Mouse (Mus musculus) megakaryocyte-erythroid progenitor cell, adult 5-6 weeks (primary cell): Measurements from ENCODE around the gene Dnajc22. TPM values are rescaled to one million over a fixed set of nuclear protein-coding genes. Genes with fewer than 3 reads are reported as not detected.
A peak's percentile ranks its signal among the peaks of the same experiment; 100 is the strongest.

Experiments
- ATAC-seq: replicated peaks from 2 replicates; pipeline ENCODE4 v1.8.0; 2016; ENCODE audit warnings: mild to moderate bottlenecking, inconsistent platforms; ENCODE audit not compliant: severe bottlenecking, poor library complexity, low FRiP score, low TSS enrichment
- total RNA-seq, 2 experiments: library from RNA; stranded (forward) in 1 of 2; stranded (reverse) in 1 of 2; fragments of 200-1000, 215-1000 nt in 1 of 2; fragments of >200 nt in 1 of 2; fragmentation: Nextera tagmentation in 1 of 2; gene quantifications; 2 replicates each; pipeline ENCODE4 v1.2.3; 2014 to 2017

Dnajc22 gene
- total RNA-seq, 2 experiments from 2014 or later = not detected

GRCm38 (mm10) chr15:99083867-99084557 is 9.0 kb upstream of the Dnajc22 start:
- ATAC-seq = no peak

- no peak for ATAC-seq
Observed at GRCm38 (mm10) chr15:99084618-99085017, 8.4 kb upstream of the Dnajc22 start.

DNA sequence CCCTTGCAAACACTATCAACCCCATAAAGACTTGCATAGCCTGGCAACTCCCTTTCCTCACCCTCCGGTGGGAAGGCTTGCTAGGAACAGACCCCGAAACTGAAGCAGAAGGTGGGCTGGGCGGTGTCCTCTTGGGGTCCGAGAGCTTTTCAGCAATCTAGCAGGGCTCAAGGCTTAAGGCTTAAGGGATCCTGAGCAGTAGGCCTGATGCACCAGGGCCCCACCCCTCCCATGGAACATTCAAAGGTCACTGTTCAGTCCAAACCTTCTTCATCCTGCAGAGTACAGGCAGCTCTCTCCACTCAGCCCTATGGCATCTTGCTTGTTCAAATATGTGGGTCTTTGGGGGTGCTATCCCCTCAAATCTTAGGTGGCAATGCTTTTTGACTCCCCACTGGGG is 7.0 kb upstream of the Dnajc22 start:
- no peak for ATAC-seq

- no peak for ATAC-seq
Observed at GRCm38 (mm10) chr15:99087253-99088075, 5.5 kb upstream of the Dnajc22 start, which contains the start of gene C1ql4. C1ql4 (minus strand) TSS chr15:99087817.

GRCm38 (mm10) chr15:99088292-99088691 is 4.7 kb upstream of the Dnajc22 start:
- ATAC-seq = peak; percentile 79

- ATAC-seq = no peak
Observed at GRCm38 (mm10) chr15:99089069-99089468, 3.9 kb upstream of the Dnajc22 start.

- ATAC-seq = no peak
Observed at GRCm38 (mm10) chr15:99093291-99094258, 605 bp downstream of the Dnajc22 start.

GRCm38 (mm10) chr15:99094631-99095270 is 1.8 kb downstream of the Dnajc22 start:
- ATAC-seq = no peak

DNA sequence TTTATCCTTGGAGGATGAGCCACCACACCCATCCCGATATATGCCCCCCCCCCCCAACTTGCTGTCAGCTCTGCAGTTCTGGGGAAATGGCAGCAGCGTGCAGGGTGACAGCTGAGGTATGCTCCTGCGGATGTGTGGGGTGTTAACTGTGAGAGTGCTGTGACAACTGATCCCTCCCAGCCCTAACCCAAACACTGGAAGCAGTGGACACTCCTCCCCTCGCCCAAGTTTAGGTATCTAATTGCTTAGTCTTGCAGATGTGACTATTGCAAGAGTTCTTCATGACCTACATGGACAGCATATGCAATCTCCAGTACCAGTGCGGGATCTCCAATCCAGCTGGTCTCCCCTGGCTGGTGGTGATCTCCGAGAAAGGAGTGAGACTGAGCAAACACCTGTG is 2.4 kb downstream of the Dnajc22 start:
- no peak for ATAC-seq

DNA sequence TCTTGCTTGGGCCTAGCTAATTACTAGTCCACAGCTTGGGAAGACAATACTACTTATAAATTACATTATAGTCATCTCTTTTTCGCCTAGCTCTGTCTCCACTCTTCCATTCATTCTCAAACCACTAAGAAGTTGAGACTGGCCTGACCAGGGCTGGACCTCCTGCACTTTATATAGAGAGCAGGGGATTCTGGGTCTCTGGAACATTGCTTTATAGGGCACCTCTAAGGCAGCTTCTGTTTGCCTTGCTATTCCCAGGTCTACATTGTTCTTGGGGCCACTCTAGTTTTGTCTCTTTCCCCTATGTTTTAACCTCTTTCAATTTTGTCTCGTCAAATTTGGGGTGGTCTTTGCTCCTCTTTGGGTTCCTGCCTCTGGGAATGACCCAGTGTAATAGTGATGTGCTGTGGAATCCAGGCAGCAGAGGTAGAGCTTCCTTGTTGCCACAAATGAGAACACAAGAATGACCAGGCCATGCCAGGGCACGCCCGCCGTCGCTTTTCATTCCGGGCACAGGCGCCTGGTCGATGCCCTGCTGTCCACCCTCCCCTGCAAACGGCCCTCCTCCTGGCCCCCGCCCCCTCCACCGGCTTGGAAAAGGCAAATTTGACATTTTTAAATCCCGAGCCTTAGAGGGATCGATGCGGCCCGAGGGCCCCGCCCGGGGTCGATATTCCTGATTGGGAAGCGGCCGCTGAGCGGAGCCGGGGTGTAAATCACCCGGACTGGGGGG is 3.3 kb downstream of the Dnajc22 start:
- no peak for ATAC-seq

DNA sequence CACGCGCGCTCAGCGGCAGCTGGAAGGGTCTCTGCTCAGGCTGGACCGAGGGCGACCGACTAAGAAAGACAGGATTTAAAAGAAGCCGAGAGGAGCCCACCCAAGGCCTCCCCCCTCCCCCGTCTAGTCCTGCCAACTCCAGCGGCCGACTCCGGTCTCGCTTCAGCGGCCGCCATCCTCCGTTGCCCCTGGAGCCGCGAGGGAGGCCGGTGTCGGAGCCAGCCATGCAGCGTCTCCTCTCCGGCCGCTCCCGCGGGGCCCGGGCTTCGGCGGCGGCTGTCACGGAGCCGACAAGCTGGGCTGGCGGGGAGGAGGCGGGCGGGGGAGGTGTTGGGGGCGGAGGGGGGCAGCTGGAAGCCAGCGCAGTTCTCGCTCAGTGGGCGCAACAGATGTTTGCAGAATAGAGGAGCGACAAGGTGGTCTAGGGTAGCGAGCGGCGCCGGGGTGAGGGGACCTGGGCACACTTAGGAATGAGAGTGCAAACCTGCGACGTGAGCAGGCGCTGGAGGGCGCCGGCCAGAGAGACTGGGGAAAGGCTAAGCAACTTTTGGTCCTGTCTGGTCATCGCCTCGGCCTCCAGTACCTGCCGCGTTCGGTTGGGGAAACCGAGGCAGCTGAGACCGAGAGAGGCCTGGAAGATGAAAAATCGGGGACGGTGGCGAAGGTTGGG is 4.0 kb downstream of the Dnajc22 start:
- ATAC-seq = no peak

GRCm38 (mm10) chr15:99097840-99098492 is 5.0 kb downstream of the Dnajc22 start:
- ATAC-seq = no peak

GRCm38 (mm10) chr15:99098493-99098861 is 5.5 kb downstream of the Dnajc22 start:
- ATAC-seq = no peak

- ATAC-seq = peak; percentile 71
Observed at GRCm38 (mm10) chr15:99099139-99099556, 6.2 kb downstream of the Dnajc22 start.

- no peak for ATAC-seq
Observed at GRCm38 (mm10) chr15:99099984-99100383, 7.0 kb downstream of the Dnajc22 start.

DNA sequence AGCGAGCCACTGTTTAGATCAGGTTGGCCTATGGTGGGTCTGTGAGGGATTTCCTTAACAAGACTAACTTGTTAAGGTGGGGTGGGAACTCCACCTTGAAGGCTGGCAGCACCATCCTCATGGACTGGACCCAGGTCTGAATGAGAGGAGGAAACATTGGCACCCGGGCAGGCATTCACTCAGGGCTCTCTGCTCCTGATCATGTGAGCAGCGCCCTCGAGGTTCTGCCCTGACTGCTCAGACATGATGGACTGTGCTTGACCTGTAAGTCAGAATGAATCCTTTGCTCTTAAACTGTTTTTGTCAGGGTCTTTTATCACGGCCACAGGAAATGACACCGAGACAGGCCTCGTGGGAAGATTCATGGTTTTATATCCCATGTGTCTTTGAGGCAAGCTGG is 12.3 kb downstream of the Dnajc22 start:
- no peak for ATAC-seq

GRCm38 (mm10) chr15:99107866-99108265 is 14.9 kb downstream of the Dnajc22 start:
- no peak for ATAC-seq

DNA sequence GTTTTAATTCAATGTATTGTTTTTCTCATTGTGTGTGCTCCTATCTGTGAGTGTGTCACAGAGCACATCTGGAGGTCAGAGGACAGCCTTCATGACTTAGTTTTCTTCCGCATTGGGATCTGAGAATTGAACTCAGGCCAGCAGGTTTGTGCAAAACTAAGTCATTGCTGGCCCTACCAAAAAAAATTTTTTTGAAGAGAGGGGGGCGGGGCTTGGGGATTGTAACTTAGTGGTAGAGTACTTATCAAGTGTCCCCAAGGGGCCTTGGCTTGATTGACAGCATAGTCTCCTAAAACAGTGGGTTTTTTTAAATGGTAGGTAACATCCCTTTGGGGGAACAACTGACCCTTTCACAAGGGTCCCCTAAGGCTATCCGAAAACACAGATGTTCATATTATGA is 18.2 kb downstream of the Dnajc22 start:
- no peak for ATAC-seq
